Mouse (Mus musculus) liver, adult 2 months (tissue): Measurements from ENCODE around the gene Gm13102.
"Not testable (repeated sequence)": the region's sequence is repeated elsewhere in the genome, so short reads cannot be mapped to it uniquely, and the experiment has no call there.

Experiments
- CTCF ChIP-seq: fragments of 200-500 bp; IDR thresholded peaks from 2 replicates; pipeline ENCODE4 v1.5.1; 2011; ENCODE audit warnings: low read depth, low read length, control low read depth
- POLR2A ChIP-seq: fragments of 200-500 bp; IDR thresholded peaks from 2 replicates; pipeline ENCODE4 v1.6.1; 2011; ENCODE audit warnings: low read length, control low read depth; ENCODE audit not compliant: insufficient read depth; ENCODE audit errors: extremely low read depth

DNA sequence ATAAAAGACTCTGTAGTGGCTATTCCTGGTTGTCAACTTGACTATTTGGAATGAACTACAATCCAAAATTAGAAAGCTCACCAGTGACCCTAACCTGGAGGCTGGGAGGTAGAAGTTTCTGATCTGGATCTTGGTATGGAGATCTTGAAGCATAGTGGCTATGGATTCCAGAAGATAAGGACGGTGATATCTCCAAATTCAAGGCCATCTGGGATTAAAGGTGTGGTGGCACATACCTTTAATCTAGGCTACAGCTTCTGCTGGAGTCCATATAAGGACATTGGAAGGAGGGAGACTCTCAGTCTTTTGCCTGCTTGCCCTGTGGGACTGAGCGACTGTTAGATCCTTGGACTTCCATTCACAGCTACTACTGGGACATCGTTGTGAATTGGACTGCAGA is 47.4 kb upstream of the Gm13102 start, which contains the start of gene Pramel4:
- TF ChIP-seq CTCF, POLR2A: not testable (repeated sequence)
